Comparison of ENCODE assay signal across 10 mouse cellular contexts in genomic region chr9:116122544-116122943, GRCm38 (mm10). TPM values are rescaled to one million over a fixed set of nuclear protein-coding genes. Genes with fewer than 3 reads are reported as not detected.
DNase-seq lines count a peak whose midpoint lies in the region; ATAC-seq and TF ChIP-seq lines count a peak whose summit lies in the region.
"Had no signal": no experiment of that assay in that cellular context is flagged by ENCODE, and none has a peak within 500 bp of the region (broad histone marks: within the 10 kb centered on the region; RNA-seq: fewer than 3 reads in every experiment).

No protein-coding gene starts in this region.

- no peak for TF ChIP-seq POLR2A in CH12.LX (IDR thresholded peaks at IDR 0.05; ENCODE audit: low read depth, low read length)

- H3K9ac ChIP-seq in kidney, postnatal 0 days (ENCODE audit: low read depth, low read length): no peak overlapping the region
- no peak overlapping the region for H3K9ac ChIP-seq in CH12.LX (ENCODE audit: insufficient read depth, low read depth)
- H3K9ac ChIP-seq in limb, embryonic 12.5 days (replicated peaks): no peak overlapping the region
- H3K9ac ChIP-seq: midbrain, embryonic 12.5 days had no signal

- peak overlapping the region; percentile 71 for H3K27ac ChIP-seq in kidney, postnatal 0 days
- H3K27ac ChIP-seq in CH12.LX (ENCODE audit: insufficient read depth, low read depth): peak overlapping the region; percentile 11
- H3K27ac ChIP-seq in limb, embryonic 12.5 days: peak overlapping the region; percentile 80
- H3K27ac ChIP-seq: midbrain, embryonic 12.5 days had no signal

- no peak; the same call in 1 of the 2 replicates for ATAC-seq in kidney, postnatal 0 days (replicated peaks; ENCODE audit: low FRiP score, low read depth)
- peak; percentile 35; the same call in 1 of the 2 replicates for ATAC-seq in limb, embryonic 12.5 days (ENCODE audit: insufficient number of reproducible peaks, insufficient read depth, low FRiP score, low TSS enrichment, low read depth)
- ATAC-seq: Patski had no signal

- in situ Hi-C loops in CH12.LX (cut with MboI; ENCODE audit: low pct_ligation_motif_present, low pct_unique_long_range_greater_than_20kb, low sequenced_read_pairs): no loop called here

- WGBS in kidney, postnatal 0 days: 71% methylated on average over 6 of the region's 6 CpGs
- WGBS in limb, embryonic 12.5 days: 75% methylated on average over 6 of the region's 6 CpGs

- no peak for DNase-seq in kidney, postnatal 0 days (ENCODE audit: low spot score)
- DNase-seq in kidney, adult 11 months: no peak
- peak; percentile 51 for DNase-seq in CD4-positive, CD25-positive, alpha-beta regulatory T cell, adult 2 months (ENCODE audit: low read depth, low spot score)
- DNase-seq in CH12.LX (ENCODE audit: extremely low read depth): no peak
- no peak for DNase-seq in right cerebral cortex, postnatal 25 days
- DNase-seq in right cerebral cortex, adult 2 months (ENCODE audit: low spot score in 2 of 2): no peak
- DNase-seq: layer of hippocampus, postnatal 36 days had no signal

- no peak for TF ChIP-seq RAD21 in CH12.LX (IDR thresholded peaks at IDR 0.05; ENCODE audit: low read depth, low read length)

- H3K79me2 ChIP-seq in CH12.LX (replicated peaks; ENCODE audit: control insufficient read depth, extremely low read depth, insufficient read depth, poor library complexity, severe bottlenecking): peaks cover 5% of the 10 kb centered on the region; the same call in 1 of the 2 replicates

- H3K4me3 ChIP-seq in kidney, postnatal 0 days (replicated peaks; ENCODE audit: low read depth, low read length): no peak overlapping the region
- H3K4me3 ChIP-seq in CH12.LX (replicated peaks in 1 of 3; ENCODE audit: low read depth in 2 of 3, low read length in 2 of 3, poor library complexity in 1 of 3): no peak overlapping the region
- no peak overlapping the region for H3K4me3 ChIP-seq in limb, embryonic 12.5 days (replicated peaks)
- H3K4me3 ChIP-seq: midbrain, embryonic 12.5 days had no signal

- H3K27me3 ChIP-seq in kidney, postnatal 0 days (ENCODE audit: insufficient read depth, low read length): no peaks in the 10 kb centered on the region
- H3K27me3 ChIP-seq in CH12.LX (replicated peaks): no peaks in the 10 kb centered on the region
- no peaks in the 10 kb centered on the region for H3K27me3 ChIP-seq in limb, embryonic 12.5 days
- H3K27me3 ChIP-seq: midbrain, embryonic 12.5 days; Patski had no signal

- H3K9me3 ChIP-seq in kidney, postnatal 0 days (replicated peaks; ENCODE audit: low read length): no peaks in the 10 kb centered on the region
- no peaks in the 10 kb centered on the region for H3K9me3 ChIP-seq in CH12.LX (replicated peaks; ENCODE audit: low read length)
- H3K9me3 ChIP-seq in limb, embryonic 12.5 days: no peaks in the 10 kb centered on the region
- H3K9me3 ChIP-seq: midbrain, embryonic 12.5 days had no signal

- dilution Hi-C loops in CH12.LX (cut with MboI; ENCODE audit: extremely low pct_ligation_motif_present, extremely low pct_unique_long_range_greater_than_20kb, low sequenced_read_pairs): no loop called here

- peak; percentile 35; the same call in 1 of the 2 replicates for TF ChIP-seq CTCF in kidney, postnatal 0 days (IDR thresholded peaks at IDR 0.05; ENCODE audit: low read depth)
- TF ChIP-seq CTCF in CH12.LX (conservative IDR thresholded peaks at IDR 0.05 in 1 of 2, IDR thresholded peaks at IDR 0.05 in 1 of 2; ENCODE audit: low read depth in 2 of 2, low read length in 2 of 2): 0 out of 4 replicates have a peak, but pooled peaks of 1 of the 2 experiments have one; percentile 3

- peaks cover 6% of the 10 kb centered on the region; the same call in 1 of the 2 replicates for H3K4me1 ChIP-seq in kidney, postnatal 0 days (replicated peaks; ENCODE audit: insufficient read depth, low read length)
- H3K4me1 ChIP-seq in CH12.LX (ENCODE audit: control insufficient read depth in 1 of 2, insufficient read depth in 2 of 2): peaks cover 4 to 43% of the 10 kb centered on the region in 2 experiments
- H3K4me1 ChIP-seq in limb, embryonic 12.5 days (replicated peaks): peaks cover 34% of the 10 kb centered on the region

- H3K4me2 ChIP-seq in kidney, postnatal 0 days (ENCODE audit: low read length): no peak overlapping the region
- H3K4me2 ChIP-seq in CH12.LX (ENCODE audit: insufficient read depth, low read depth, poor library complexity, severe bottlenecking): no peak overlapping the region
- no peak overlapping the region for H3K4me2 ChIP-seq in limb, embryonic 12.5 days
- H3K4me2 ChIP-seq: midbrain, embryonic 12.5 days had no signal

- peaks cover 23% of the 10 kb centered on the region for H3K36me3 ChIP-seq in kidney, postnatal 0 days (ENCODE audit: insufficient read depth, low read length)
- H3K36me3 ChIP-seq in CH12.LX (replicated peaks in 1 of 2; ENCODE audit: control insufficient read depth in 1 of 2, insufficient read depth in 1 of 2, low read length in 1 of 2): peaks cover 90 to 95% of the 10 kb centered on the region in 2 experiments
- H3K36me3 ChIP-seq in limb, embryonic 12.5 days: peaks cover 80% of the 10 kb centered on the region
- H3K36me3 ChIP-seq: midbrain, embryonic 12.5 days had no signal

- TF ChIP-seq EP300 in CH12.LX (IDR thresholded peaks at IDR 0.05; ENCODE audit: low read length): no peak

TF ChIP-seq in CH12.LX, 34 proteins besides CTCF, POLR2A, EP300 and RAD21:
- TF ChIP-seq HCFC1 (IDR thresholded peaks at IDR 0.05; ENCODE audit: low read depth, low read length): no peak
- no peak for TF ChIP-seq CHD1 (IDR thresholded peaks at IDR 0.05; ENCODE audit: low read depth, low read length)
- no peak for TF ChIP-seq ZMIZ1 (IDR thresholded peaks at IDR 0.05; ENCODE audit: low read depth, low read length)
- no peak for TF ChIP-seq E2F4 (IDR thresholded peaks at IDR 0.05; ENCODE audit: insufficient replicate concordance, low read depth, low read length)
- no peak for TF ChIP-seq PAX5 (IDR thresholded peaks at IDR 0.05; ENCODE audit: low read length)
- no peak for TF ChIP-seq SIN3A (IDR thresholded peaks at IDR 0.05; ENCODE audit: low read length)
- TF ChIP-seq MAZ (IDR thresholded peaks at IDR 0.05; ENCODE audit: low read depth, low read length): no peak
- TF ChIP-seq JUN (IDR thresholded peaks at IDR 0.05; ENCODE audit: insufficient read depth, low read depth, low read length): no peak
- TF ChIP-seq ZC3H11A (IDR thresholded peaks at IDR 0.05; ENCODE audit: low read depth, low read length): no peak

RNA-seq across cellular contexts. Expression of gene Tgfbr2, which starts 52.6 kb away (rescaled TPM):
- 31.0 and 31.2 TPM in 2 replicates for polyA plus RNA-seq in kidney, postnatal 0 days (2015; fragmentation: Nextera tagmentation; extraction: Ambion mirVana)
- 43.0 and 46.3 TPM in 2 replicates for total RNA-seq in CH12.LX (2012; rRNA removed)
- total RNA-seq in CH12.LX (2014; rRNA removed): 19.6 and 21.2 TPM in 2 replicates
- 37.4 and 42.8 TPM in 2 replicates for polyA plus RNA-seq in CH12.LX (2012; ENCODE audit: insufficient read length, low read depth)
- 25.3 and 28.6 TPM in 2 replicates for polyA plus RNA-seq in limb, embryonic 12.5 days (2016; fragmentation: Nextera tagmentation; extraction: Ambion mirVana)

Comparison
In these comparisons a context has a peak if more than half of its experiments do, and no peak if none do; other contexts are left out.
1. H3K27ac ChIP-seq: peak in every context shown above with its lines; median percentile 80 in limb, embryonic 12.5 days; 71 in kidney, postnatal 0 days; 11 in CH12.LX.